Mouse (Mus musculus): ENCODE measurements around the gene Mprip.
A peak's percentile ranks its signal among the peaks of the same experiment; 100 is the strongest.

Mprip gene

GRCm38 (mm10) chr11:59808170-59808960 lies 147.3 kb downstream of the Mprip start:
- no peak for DNase-seq

- DNase-seq: no peak
Observed at GRCm38 (mm10) chr11:59809071-59809669, 148.1 kb downstream of the Mprip start.

GRCm38 (mm10) chr11:59809670-59810474 lies 148.8 kb downstream of the Mprip start, which contains the start of gene Flcn:
Gene Flcn (minus strand): TSS chr11:59810016.
- peak; percentile 62 to 72 for DNase-seq

GRCm38 (mm10) chr11:59810480-59811158 lies 149.5 kb downstream of the Mprip start:
- no peak for DNase-seq

- DNase-seq: no peak
Observed at GRCm38 (mm10) chr11:59811211-59811610, 150.1 kb downstream of the Mprip start.

- DNase-seq: no peak
Observed at GRCm38 (mm10) chr11:59813276-59813675, 152.2 kb downstream of the Mprip start.

GRCm38 (mm10) chr11:59814311-59814710 lies 153.2 kb downstream of the Mprip start:
- DNase-seq: no peak

- no peak for DNase-seq
Observed at GRCm38 (mm10) chr11:59814936-59815335, 153.8 kb downstream of the Mprip start.

- no peak for DNase-seq
Observed at GRCm38 (mm10) chr11:59815482-59816065, 154.5 kb downstream of the Mprip start.

GRCm38 (mm10) chr11:59817916-59818315 lies 156.8 kb downstream of the Mprip start:
- no peak for DNase-seq

- no peak for DNase-seq
Observed at GRCm38 (mm10) chr11:59821625-59822024, 160.5 kb downstream of the Mprip start.
